Mouse (Mus musculus): Measurements from ENCODE around the gene Dupd1.

- TF ChIP-seq CTCF (IDR thresholded peaks at IDR 0.05; ENCODE audit: low read depth, low read length) (no peak), GATA1 (IDR thresholded peaks at IDR 0.05; ENCODE audit: borderline replicate concordance, low read length) (no peak), TAL1 (conservative IDR thresholded peaks at IDR 0.05; ENCODE audit: low read depth, low read length) (no peak)
These were observed 41.3 kb downstream of the Dupd1 start for GRCm38 (mm10) chr14:21673100-21673499.

Data from G1E (cell line).